Mouse (Mus musculus): ENCODE measurements around the gene H2-Q10. TPM values are rescaled to one million over a fixed set of nuclear protein-coding genes. Genes with fewer than 3 reads are reported as not detected.

Gene H2-Q10
- polyA plus RNA-seq (2012; rRNA removed) = 1.8 and 5.2 TPM in 2 replicates

GRCm38 (mm10) chr17:35469842-35470751 is at the start of gene H2-Q10:
Gene H2-Q10, plus strand, starts transcription at chr17:35470089.

GRCm38 (mm10) chr17:35424624-35425416 is 45.1 kb upstream of the H2-Q10 start, which contains the start of gene H2-Q6:
Gene H2-Q6, plus strand, starts transcription at chr17:35424850.

GRCm38 (mm10) chr17:35438885-35439284 is 31.0 kb upstream of the H2-Q10 start, which contains the start of gene H2-Q7:
Gene H2-Q7, plus strand, starts transcription at chr17:35439155.

GRCm38 (mm10) chr17:35505776-35506175 is 35.9 kb downstream of the H2-Q10 start, which contains the start of gene Pou5f1:
Gene Pou5f1, plus strand, starts transcription at chr17:35506018.

GRCm38 (mm10) chr17:35516652-35517500 is 47.0 kb downstream of the H2-Q10 start, which contains the start of the genes Tcf19 and Cchcr1:
Gene Tcf19, minus strand, starts transcription at chr17:35516824.
Gene Cchcr1, plus strand, starts transcription at chr17:35517100.

Other genes starting within 250 kb of the H2-Q10 start
- gene Gm16181, start 249.3 kb upstream of the H2-Q10 start, polyA plus RNA-seq (2012; rRNA removed) = 0.42 TPM in 1 of 2 replicates, not detected in the other
- 1.3 and 1.7 TPM in 2 replicates for gene Atp6v1g2, start 236.4 kb upstream of the H2-Q10 start, polyA plus RNA-seq (2012; rRNA removed)
- gene Nfkbil1, start 234.3 kb upstream of the H2-Q10 start, polyA plus RNA-seq (2012; rRNA removed) = 15.7 and 37.5 TPM in 2 replicates
- gene Ddx39b, start 228.3 kb upstream of the H2-Q10 start, polyA plus RNA-seq (2012; rRNA removed) = 74.9 and 91.6 TPM in 2 replicates
- 243 and 319 TPM in 2 replicates for gene H2-D1, start 207.4 kb upstream of the H2-Q10 start, polyA plus RNA-seq (2012; rRNA removed)
- 0.04 TPM in 1 of 2 replicates, not detected in the other for gene H2-Q1, start 149.7 kb upstream of the H2-Q10 start, polyA plus RNA-seq (2012; rRNA removed)
- gene H2-Q2, start 127.8 kb upstream of the H2-Q10 start, polyA plus RNA-seq (2012; rRNA removed) = 0.18 and 0.54 TPM in 2 replicates
- gene H2-Q4, start 90.5 kb upstream of the H2-Q10 start, polyA plus RNA-seq (2012; rRNA removed) = 29.8 and 31.3 TPM in 2 replicates
- 5.2 and 5.8 TPM in 2 replicates for gene H2-Q6, start 45.2 kb upstream of the H2-Q10 start, polyA plus RNA-seq (2012; rRNA removed)
- 12.4 and 12.6 TPM in 2 replicates for gene H2-Q7, start 30.9 kb upstream of the H2-Q10 start, polyA plus RNA-seq (2012; rRNA removed)
- 0.09 TPM in 1 of 2 replicates, not detected in the other for gene Pou5f1, start 35.9 kb downstream of the H2-Q10 start, polyA plus RNA-seq (2012; rRNA removed)
- gene Tcf19, start 46.7 kb downstream of the H2-Q10 start, polyA plus RNA-seq (2012; rRNA removed) = 9.1 and 9.6 TPM in 2 replicates
- gene Cchcr1, start 47.0 kb downstream of the H2-Q10 start, polyA plus RNA-seq (2012; rRNA removed) = 2.4 and 2.7 TPM in 2 replicates
- gene Psors1c2, start 63.1 kb downstream of the H2-Q10 start, polyA plus RNA-seq (2012; rRNA removed) = 8.3 and 21.8 TPM in 2 replicates
- gene Cdsn, start 82.0 kb downstream of the H2-Q10 start, polyA plus RNA-seq (2012; rRNA removed) = 28.3 and 67.5 TPM in 2 replicates
- gene 2300002M23Rik, start 97.4 kb downstream of the H2-Q10 start, polyA plus RNA-seq (2012; rRNA removed) = 3.6 and 3.7 TPM in 2 replicates
- gene Sfta2, start 131.5 kb downstream of the H2-Q10 start, polyA plus RNA-seq (2012; rRNA removed) = 5.6 and 7.7 TPM in 2 replicates
- gene Gm9573, start 156.5 kb downstream of the H2-Q10 start, polyA plus RNA-seq (2012; rRNA removed) = 0.09 and 0.10 TPM in 2 replicates
- gene Mucl3, start 173.6 kb downstream of the H2-Q10 start, polyA plus RNA-seq (2012; rRNA removed) = 579 and 593 TPM in 2 replicates
- gene Vars2, start 197.5 kb downstream of the H2-Q10 start, polyA plus RNA-seq (2012; rRNA removed) = 68.1 and 72.0 TPM in 2 replicates
- 10.7 and 12.3 TPM in 2 replicates for gene Gtf2h4, start 203.7 kb downstream of the H2-Q10 start, polyA plus RNA-seq (2012; rRNA removed)
- 58.9 and 65.6 TPM in 2 replicates for gene Ddr1, start 234.5 kb downstream of the H2-Q10 start, polyA plus RNA-seq (2012; rRNA removed)

Data from stomach, adult 2 months (tissue).